Mouse (Mus musculus): Measurements from ENCODE around the gene G3bp2. TPM values are rescaled to one million over a fixed set of nuclear protein-coding genes. Genes with fewer than 3 reads are reported as not detected.

Gene G3bp2
- total RNA-seq, 2 experiments from 2014 or later: 59.1 to 61.2 TPM

DNA sequence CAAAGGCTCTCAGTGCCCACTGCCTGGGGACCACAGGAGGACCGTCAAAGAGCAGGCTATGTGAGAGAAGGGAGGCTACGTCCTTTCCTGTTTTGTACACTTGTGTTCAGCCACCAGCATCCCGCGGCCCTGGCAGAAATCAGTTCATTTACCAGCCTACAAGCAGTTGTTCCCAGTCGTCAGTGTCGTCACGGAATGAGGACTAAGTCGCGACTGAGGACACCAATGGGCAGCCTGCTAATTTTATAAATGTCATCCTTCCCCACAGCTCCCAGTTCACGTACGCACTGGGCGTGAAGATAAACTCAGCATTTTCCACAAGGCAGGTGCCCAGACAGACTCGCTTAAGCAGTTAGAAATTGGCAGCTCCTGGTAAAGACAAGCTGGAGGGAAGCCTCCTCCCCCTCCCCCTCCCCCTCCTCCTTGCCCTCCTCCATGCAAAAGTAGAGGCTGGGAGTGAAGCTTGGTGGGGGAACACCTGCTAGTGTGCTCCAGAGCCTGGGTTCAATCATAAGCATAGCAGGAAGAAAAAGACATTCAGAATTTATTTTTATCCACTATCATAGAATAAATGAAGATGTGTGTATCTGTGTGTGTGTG, 20.4 kb upstream of the G3bp2 start:
- intact Hi-C loops (cut with DNase I): no loop called here
- no peak for DNase-seq

- intact Hi-C loops (cut with DNase I): no loop called here
- no peak for DNase-seq
These were observed 19.5 kb upstream of the G3bp2 start for GRCm38 (mm10) chr5:92103062-92103461.

DNA sequence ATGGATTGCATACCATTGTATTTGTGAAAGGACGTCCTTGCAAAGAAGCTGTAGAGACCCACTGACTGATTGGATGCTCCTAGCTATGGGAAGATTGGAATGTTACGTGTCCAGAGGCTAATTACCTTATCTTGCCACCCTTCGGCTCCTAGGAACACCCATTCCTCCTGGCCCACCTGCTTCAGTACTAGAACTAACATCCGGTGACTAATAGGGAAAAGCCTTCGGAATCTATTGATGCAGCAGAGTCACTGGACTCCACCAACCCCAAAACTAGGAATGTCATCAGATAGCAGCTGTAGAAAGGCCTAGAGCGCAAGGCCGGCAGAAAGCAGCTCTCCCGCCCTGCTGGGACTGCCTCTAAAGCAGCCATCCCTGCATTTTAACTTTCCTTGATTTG, 18.1 kb upstream of the G3bp2 start:
- DNase-seq: no peak
- intact Hi-C loops (cut with DNase I): no loop called here

DNA sequence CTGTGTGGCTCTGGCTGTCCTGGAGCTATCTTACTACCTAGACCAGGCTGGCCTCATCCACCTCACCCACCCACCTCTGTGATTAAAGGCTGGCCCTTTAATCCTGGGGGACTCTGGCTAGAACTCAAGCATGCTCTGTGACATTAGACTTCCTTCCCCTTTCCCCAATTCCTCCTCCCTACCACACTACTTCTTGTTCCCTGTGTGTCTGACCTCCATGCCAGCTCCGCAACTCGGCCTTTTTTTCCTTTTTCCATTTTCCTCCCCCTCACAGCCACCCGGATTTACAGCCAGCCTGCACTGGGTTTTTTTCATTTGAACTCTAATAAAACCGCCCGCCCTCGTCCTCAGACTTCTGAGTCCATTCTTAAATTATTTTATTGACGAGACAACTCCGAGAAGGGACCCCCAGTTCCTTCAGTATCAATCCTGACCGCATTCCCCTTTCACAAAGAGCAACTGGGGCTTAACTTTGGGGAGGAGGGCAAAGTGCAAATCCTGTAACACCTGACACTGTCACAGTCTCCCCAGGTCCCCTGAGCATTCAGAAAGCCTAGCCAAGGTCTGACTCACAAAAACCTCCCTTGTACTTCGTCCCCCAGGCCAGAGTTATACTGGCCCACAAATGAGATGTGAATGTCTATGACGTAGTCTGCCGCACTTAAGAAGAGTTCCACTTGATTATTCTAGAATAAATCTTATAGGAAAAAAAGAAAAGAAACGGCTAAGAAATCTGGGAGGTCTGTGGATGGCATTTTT, 15.0 kb upstream of the G3bp2 start:
- DNase-seq: no peak

GRCm38 (mm10) chr5:92097779-92098178, 14.3 kb upstream of the G3bp2 start:
- intact Hi-C loops (cut with DNase I): no loop called here
- DNase-seq: no peak

More for the DNA sequence above, 15.0 kb upstream of the G3bp2 start:
- intact Hi-C loops (cut with DNase I): no loop called here

- intact Hi-C loops (cut with DNase I): no loop called here
- peak in 1 of 2 experiments; percentile 26 for DNase-seq
These were observed 13.3 kb upstream of the G3bp2 start for GRCm38 (mm10) chr5:92096786-92097185.

DNA sequence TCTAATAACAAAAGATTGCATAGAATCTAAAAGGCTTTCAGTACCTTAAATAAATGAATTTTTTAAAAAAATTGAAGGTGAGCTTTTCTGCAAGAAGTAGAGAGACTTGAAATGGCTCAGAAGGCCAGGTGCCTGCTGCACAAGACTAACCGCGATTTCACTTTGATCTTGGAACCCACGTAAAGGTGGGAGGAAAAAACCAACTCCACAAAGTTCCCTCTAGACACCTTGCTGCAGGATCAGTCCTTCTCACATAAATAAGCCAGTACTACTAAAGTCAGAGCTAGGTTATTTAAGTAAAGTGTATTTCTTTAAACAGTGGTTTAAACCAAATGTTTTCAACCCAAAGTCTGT, 10.5 kb upstream of the G3bp2 start:
- intact Hi-C loops (cut with DNase I): no loop called here
- no peak for DNase-seq

DNA sequence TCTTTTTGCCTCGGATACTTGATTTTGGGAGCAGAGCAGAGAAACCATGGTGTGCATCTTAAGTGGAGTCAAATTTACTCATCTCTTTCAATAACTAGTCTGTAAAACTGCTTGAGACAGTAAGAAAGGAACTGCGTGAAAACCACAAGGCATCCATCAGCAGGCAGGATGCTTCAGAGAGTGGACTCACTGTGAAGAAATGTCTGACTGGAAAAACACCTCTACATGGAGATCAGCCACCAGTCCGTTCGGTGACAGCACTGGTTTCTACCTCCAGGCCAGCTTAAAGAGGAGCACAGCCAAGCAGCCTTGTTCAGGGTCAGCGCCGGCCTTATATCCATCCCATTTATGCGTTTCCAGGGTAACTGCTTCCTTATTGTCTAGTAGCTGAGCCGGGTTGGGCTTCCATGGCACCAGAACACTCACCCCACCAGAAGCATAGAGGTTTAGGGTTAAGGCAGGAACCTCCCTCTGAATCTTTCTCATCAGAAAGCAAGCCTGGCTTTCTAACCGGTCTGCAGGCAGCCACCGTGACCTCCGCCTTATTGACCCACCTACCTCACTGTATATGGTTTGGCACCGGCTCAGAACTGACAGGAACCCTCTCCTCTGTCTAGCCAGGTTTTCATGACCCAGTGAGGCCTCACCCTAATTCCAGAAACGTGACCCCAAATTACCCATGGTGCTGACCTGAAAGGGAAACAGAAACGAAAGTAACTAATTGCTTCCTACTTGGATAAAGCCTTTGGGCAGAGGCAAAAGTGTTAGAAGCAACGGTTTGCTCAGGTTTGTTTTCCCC, 9.9 kb upstream of the G3bp2 start:
- intact Hi-C loops (cut with DNase I): no loop called here
- DNase-seq: no peak

DNA sequence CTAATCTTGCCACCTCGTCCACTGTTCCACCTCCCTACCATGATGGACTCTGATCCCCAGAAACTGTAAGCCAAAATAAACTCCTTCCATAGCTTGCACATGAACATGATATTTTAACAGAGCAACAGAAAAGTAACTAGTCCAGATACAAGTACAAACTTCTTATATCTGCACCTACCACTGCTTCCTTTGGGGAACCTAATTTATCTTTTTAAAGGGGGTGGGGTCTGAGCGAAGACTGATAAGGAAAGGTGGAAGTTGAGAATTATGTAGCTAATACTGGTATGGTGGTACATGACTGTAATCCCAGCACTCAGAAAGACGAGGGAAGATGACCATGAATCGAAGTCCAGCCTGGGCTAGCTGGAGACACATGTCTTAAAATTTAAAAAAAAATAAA, 4.0 kb upstream of the G3bp2 start:
- intact Hi-C loops (cut with DNase I): loop anchor here (10.0 kb wide), 1 partner anchor 297 kb away; no protein-coding TSS in a partner anchor
- DNase-seq: no peak

GRCm38 (mm10) chr5:92085821-92086550, 2.5 kb upstream of the G3bp2 start:
- no peak for DNase-seq
- intact Hi-C loops (cut with DNase I): loop anchor here (1.0 to 10.0 kb wide), 2 partner anchors 51 to 299 kb away; partner anchors contain the start of gene Uso1

GRCm38 (mm10) chr5:92085246-92085645, 1.7 kb upstream of the G3bp2 start:
- intact Hi-C loops (cut with DNase I): loop anchor here (1.0 to 10.0 kb wide), 2 partner anchors 52 to 300 kb away; partner anchors contain the start of gene Uso1
- DNase-seq: no peak

DNA sequence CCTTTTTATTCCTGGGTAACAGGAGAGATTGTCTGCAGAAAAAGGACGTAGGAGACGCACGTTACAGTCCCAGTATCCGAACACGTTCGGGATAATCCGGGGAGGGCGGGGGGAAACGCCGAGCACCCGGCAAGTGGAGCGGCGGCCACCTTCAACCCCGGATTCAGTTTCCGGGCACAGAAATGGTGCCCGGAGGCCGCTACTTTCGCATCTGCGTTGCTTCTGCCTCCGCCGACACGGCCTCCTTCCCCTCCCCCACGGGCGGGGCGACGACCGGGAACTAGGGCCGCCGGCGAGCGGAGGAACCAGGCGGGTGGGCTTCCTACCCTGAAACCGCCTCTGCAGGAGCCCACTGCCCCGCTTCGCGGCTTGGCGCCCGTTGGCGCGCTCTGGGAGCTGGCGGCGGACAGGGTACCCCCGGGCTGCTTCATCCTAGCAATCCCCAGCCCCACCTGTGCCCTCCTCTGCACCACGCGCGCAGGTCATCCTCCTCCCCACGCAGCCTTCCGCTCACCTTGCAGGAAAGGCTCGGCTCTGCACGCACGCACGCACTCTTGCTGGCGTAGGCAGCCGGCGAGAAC, 608 bp downstream of the G3bp2 start:
- DNase-seq: peak; percentile 68 to 79
- intact Hi-C loops (cut with DNase I): loop anchor here (2.0 to 10.0 kb wide), 4 partner anchors 36 to 302 kb away; partner anchors contain the start of genes Cdkl2 and Rchy1

DNA sequence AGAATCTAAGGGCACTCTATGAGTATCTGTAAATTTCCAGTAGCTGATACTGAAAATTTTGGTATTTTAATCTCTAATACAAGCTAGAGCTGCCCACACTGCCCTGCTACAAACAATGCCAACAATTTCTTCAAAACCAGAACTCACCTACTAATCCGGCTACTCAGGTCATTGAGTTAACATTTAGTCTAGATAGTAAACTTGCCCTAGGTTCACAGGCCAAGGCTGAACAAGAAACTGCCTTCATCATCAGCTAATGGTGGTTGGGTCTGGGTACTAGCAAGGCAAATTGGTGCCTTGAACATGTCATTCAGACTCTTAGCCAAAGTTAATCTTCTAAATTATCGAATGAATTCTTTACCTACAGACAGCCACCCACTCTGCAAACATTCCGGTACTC, 2.2 kb downstream of the G3bp2 start:
- DNase-seq: no peak
- intact Hi-C loops (cut with DNase I): loop anchor here (5.0 to 10.0 kb wide), 2 partner anchors 119 to 303 kb away; partner anchors contain the start of gene Rchy1

- DNase-seq: no peak
- intact Hi-C loops (cut with DNase I): loop anchor here (5.0 to 10.0 kb wide), 2 partner anchors 118 to 304 kb away; partner anchors contain the start of gene Rchy1
These were observed 3.1 kb downstream of the G3bp2 start for GRCm38 (mm10) chr5:92080400-92080799.

DNA sequence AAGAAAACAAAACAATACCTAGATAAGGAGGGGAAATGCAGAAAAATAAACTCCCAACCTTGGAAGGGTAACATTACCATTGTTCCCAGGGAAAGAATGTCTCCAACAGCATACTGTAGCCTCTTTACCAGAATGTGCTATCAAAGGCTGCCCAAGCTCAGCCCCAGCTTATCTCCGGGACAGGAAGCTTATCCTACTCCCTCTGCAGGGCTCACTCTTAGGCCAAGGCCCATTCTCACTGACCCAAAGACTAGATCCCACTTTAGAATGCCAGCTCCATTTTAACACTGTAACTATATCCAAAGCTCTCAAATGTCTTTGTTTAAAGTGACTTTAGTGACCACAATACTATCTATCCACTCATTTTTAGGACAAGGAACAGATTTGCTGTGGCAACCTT, 4.2 kb downstream of the G3bp2 start:
- intact Hi-C loops (cut with DNase I): no loop called here
- DNase-seq: no peak

- intact Hi-C loops (cut with DNase I): no loop called here
- DNase-seq: no peak
These were observed 4.8 kb downstream of the G3bp2 start for GRCm38 (mm10) chr5:92078751-92079150.

- intact Hi-C loops (cut with DNase I): loop anchor here (2.0 kb wide), 1 partner anchor 41 kb away; no protein-coding TSS in a partner anchor
- DNase-seq: no peak
These were observed 7.2 kb downstream of the G3bp2 start for GRCm38 (mm10) chr5:92076273-92076672.

GRCm38 (mm10) chr5:92074061-92074460, 9.5 kb downstream of the G3bp2 start:
- intact Hi-C loops (cut with DNase I): no loop called here
- no peak for DNase-seq

- DNase-seq: no peak
- intact Hi-C loops (cut with DNase I): no loop called here
These were observed 20.3 kb downstream of the G3bp2 start for GRCm38 (mm10) chr5:92063192-92063591.

GRCm38 (mm10) chr5:92052866-92053265, 30.7 kb downstream of the G3bp2 start:
- DNase-seq: no peak
- intact Hi-C loops (cut with DNase I): no loop called here

Data from heart, postnatal 36 days (tissue).